Mouse (Mus musculus): ENCODE data around the gene Caps2. TPM values are rescaled to one million over a fixed set of nuclear protein-coding genes. Genes with fewer than 3 reads are reported as not detected.
A peak's percentile ranks its signal among the peaks of the same experiment; 100 is the strongest.
"Not testable (repeated sequence)": the region's sequence is repeated elsewhere in the genome, so short reads cannot be mapped to it uniquely, and the experiment has no call there.

Gene Caps2
- total RNA-seq, 2 experiments from 2014 or later, result not detected

- no peak for DNase-seq (ENCODE audit: extremely low spot score in 1 of 2, low spot score in 2 of 2)
- Histone ChIP-seq H3K27ac (no peak overlapping the region), H3K4me3 (no peak overlapping the region)
- TF ChIP-seq CTCF (IDR thresholded peaks at IDR 0.05), result no peak
- intact Hi-C loops (cut with DNase I), result no loop called here
These were observed 63.7 kb downstream of the Caps2 start for GRCm38 (mm10) chr10:112227073-112227472.

GRCm38 (mm10) chr10:112229091-112229843 lies 65.8 kb downstream of the Caps2 start:
- H3K4me3 ChIP-seq; DNase-seq (ENCODE audit: extremely low spot score in 1 of 2, low spot score in 2 of 2); H3K27ac ChIP-seq; intact Hi-C loops (cut with DNase I): not testable (repeated sequence)

GRCm38 (mm10) chr10:112232733-112233132 lies 69.3 kb downstream of the Caps2 start:
- intact Hi-C loops (cut with DNase I); DNase-seq (ENCODE audit: extremely low spot score in 1 of 2, low spot score in 2 of 2); H3K4me3 ChIP-seq; H3K27ac ChIP-seq: not testable (repeated sequence)

- H3K27ac ChIP-seq; intact Hi-C loops (cut with DNase I); DNase-seq (ENCODE audit: extremely low spot score in 1 of 2, low spot score in 2 of 2); H3K4me3 ChIP-seq: not testable (repeated sequence)
These were observed 72.0 kb downstream of the Caps2 start for GRCm38 (mm10) chr10:112235396-112235940.

GRCm38 (mm10) chr10:112248273-112248672 lies 84.9 kb downstream of the Caps2 start:
- TF ChIP-seq CTCF (IDR thresholded peaks at IDR 0.05), result no peak
- no peak overlapping the region for H3K4me3 ChIP-seq
- DNase-seq (ENCODE audit: extremely low spot score in 1 of 2, low spot score in 2 of 2), result no peak

GRCm38 (mm10) chr10:112263467-112263866 lies 100.0 kb downstream of the Caps2 start:
- Histone ChIP-seq H3K27ac (no peak overlapping the region), H3K4me3 (no peak overlapping the region)
- peak; percentile 19 to 34 for DNase-seq (ENCODE audit: extremely low spot score in 1 of 2, low spot score in 2 of 2)
- intact Hi-C loops (cut with DNase I), result loop anchor here (1.0 kb wide), 1 partner anchor 218 kb away; no protein-coding TSS in a partner anchor
- no peak for TF ChIP-seq CTCF (IDR thresholded peaks at IDR 0.05)

More at GRCm38 (mm10) chr10:112248273-112248672, 84.9 kb downstream of the Caps2 start:
- intact Hi-C loops (cut with DNase I), result no loop called here
- H3K27ac ChIP-seq, result no peak overlapping the region

Other genes starting within 250 kb of the Caps2 start
- 10 to 100 TPM; 38.0 to 42.6 TPM for gene Krr1, start 191.0 kb upstream of the Caps2 start, total RNA-seq (2021)
- 1 to 10 TPM in 1 of 2 experiments, under 1 TPM in 1; 0.97 to 2.2 TPM for gene Glipr1, start 161.0 kb upstream of the Caps2 start, total RNA-seq (2021)
- gene Glipr1l1, start 103.4 kb upstream of the Caps2 start, total RNA-seq (2021), result not detected
- gene Glipr1l2, start 80.3 kb upstream of the Caps2 start, total RNA-seq (2021), result not detected
- not detected for gene Glipr1l3, start 3.3 kb upstream of the Caps2 start, total RNA-seq (2021)
- gene Kcnc2, start 107.5 kb downstream of the Caps2 start, total RNA-seq (2021), result 10 to 100 TPM; 90.6 to 91.3 TPM

All from left cerebral cortex, adult 2 months (tissue).